Comparison of ENCODE assay signal across 8 mouse cellular contexts in the genomic region with DNA sequence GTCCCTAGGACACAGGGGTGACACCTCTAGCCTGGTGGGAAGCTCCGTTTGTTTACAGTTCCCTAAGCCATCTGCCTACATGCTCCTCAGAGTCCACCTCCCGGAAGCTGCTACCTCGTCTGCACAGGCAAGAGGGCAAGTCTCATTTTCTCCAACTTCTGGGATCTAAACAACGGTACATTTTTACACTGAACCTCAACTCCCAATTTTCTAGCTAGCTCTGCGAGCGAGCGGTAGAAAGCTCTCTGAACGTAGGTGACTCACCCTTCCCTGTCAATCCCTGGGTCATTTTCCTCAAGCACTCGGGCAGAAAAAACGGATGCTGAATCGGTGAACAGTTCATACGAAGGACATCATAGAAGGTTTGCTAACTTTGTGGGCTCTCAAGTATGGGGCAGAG.
DNase-seq lines count a peak whose midpoint lies in the region; ATAC-seq and TF ChIP-seq lines count a peak whose summit lies in the region.

No protein-coding gene starts in this region.

- WGBS in forebrain, embryonic 14.5 days, result 34% methylated on average over 12 of the region's 12 CpGs
- WGBS in liver, embryonic 16.5 days (ENCODE audit: insufficient replicate concordance), result 60% methylated on average over 12 of the region's 12 CpGs

- peak overlapping the region; percentile 31 for H3K4me3 ChIP-seq in left cerebral cortex, adult 2 months
- H3K4me3 ChIP-seq in forebrain, embryonic 14.5 days (ENCODE audit: low read depth, low read length), result no peak overlapping the region
- no peak overlapping the region for H3K4me3 ChIP-seq in liver, embryonic 16.5 days (ENCODE audit: low read depth, low read length)

- H3K9ac ChIP-seq in forebrain, embryonic 14.5 days (ENCODE audit: low read length), result no peak overlapping the region
- no peak overlapping the region for H3K9ac ChIP-seq in liver, embryonic 16.5 days (ENCODE audit: low read depth, low read length)

- peak overlapping the region; percentile 31 for H3K4me2 ChIP-seq in forebrain, embryonic 14.5 days (ENCODE audit: low read length)
- no peak overlapping the region for H3K4me2 ChIP-seq in liver, embryonic 16.5 days (ENCODE audit: low read depth, low read length)

- H3K4me1 ChIP-seq in forebrain, embryonic 14.5 days (ENCODE audit: control insufficient read depth, insufficient read depth, low read length), result peaks cover 11% of the 10 kb centered on the region
- H3K4me1 ChIP-seq in liver, embryonic 16.5 days (ENCODE audit: control insufficient read depth, low read depth, low read length), result peaks cover 11% of the 10 kb centered on the region

- no peaks in the 10 kb centered on the region for H3K36me3 ChIP-seq in forebrain, embryonic 14.5 days (ENCODE audit: control insufficient read depth, insufficient read depth, low read length)
- no peaks in the 10 kb centered on the region for H3K36me3 ChIP-seq in liver, embryonic 16.5 days (ENCODE audit: control insufficient read depth, insufficient read depth)

- TF ChIP-seq CTCF in left cerebral cortex, adult 2 months (IDR thresholded peaks at IDR 0.05), result no peak

- ATAC-seq in forebrain, embryonic 14.5 days, result no peak
- ATAC-seq in liver, embryonic 16.5 days (ENCODE audit: low read depth), result no peak
- ATAC-seq in erythroid progenitor cell, adult 5-6 weeks (replicated peaks; ENCODE audit: low FRiP score, poor library complexity, severe bottlenecking), result no peak

- peaks cover 12% of the 10 kb centered on the region; the same call in 1 of the 2 replicates for H3K27me3 ChIP-seq in forebrain, embryonic 14.5 days (replicated peaks; ENCODE audit: control insufficient read depth, insufficient read depth, low read length)
- H3K27me3 ChIP-seq in liver, embryonic 16.5 days (ENCODE audit: control insufficient read depth, insufficient read depth, low read depth, low read length), result no peaks in the 10 kb centered on the region

- no peak for DNase-seq in left cerebral cortex, adult 2 months (ENCODE audit: extremely low spot score in 1 of 2, low spot score in 2 of 2)
- DNase-seq in left cerebral cortex, adult 11 months (ENCODE audit: low spot score), result no peak
- peak; percentile 21 to 48 for DNase-seq in cerebellum, adult 18-20 months
- no peak for DNase-seq in forebrain, embryonic 14.5 days (ENCODE audit: low spot score)
- DNase-seq in left cerebral cortex, adult 9 months (ENCODE audit: low spot score in 2 of 2), result no peak
- DNase-seq in thymus, adult 18-20 months, result no peak

- no peaks in the 10 kb centered on the region for H3K9me3 ChIP-seq in forebrain, embryonic 14.5 days (replicated peaks; ENCODE audit: control insufficient read depth, low read length)
- H3K9me3 ChIP-seq in liver, embryonic 16.5 days (replicated peaks; ENCODE audit: control insufficient read depth, low read length), result no peaks in the 10 kb centered on the region

- peak overlapping the region; percentile 77 for H3K27ac ChIP-seq in left cerebral cortex, adult 2 months
- 0 out of 2 replicates have a peak overlapping the region, but pooled peaks have one; percentile 9 for H3K27ac ChIP-seq in forebrain, embryonic 14.5 days (ENCODE audit: low read depth, low read length)
- 0 out of 2 replicates have a peak overlapping the region, but pooled peaks have one; percentile 4 for H3K27ac ChIP-seq in liver, embryonic 16.5 days (ENCODE audit: low read length)

- intact Hi-C loops in left cerebral cortex, adult 2 months (cut with DNase I), result no loop called here

Comparison
In these comparisons a context has a peak if more than half of its experiments do, and no peak if none do; other contexts are left out.
1. DNase-seq: peak in cerebellum, adult 18-20 months (2 of 2); none in left cerebral cortex, adult 2 months (0 of 2), left cerebral cortex, adult 11 months (single experiment), forebrain, embryonic 14.5 days (single experiment), left cerebral cortex, adult 9 months (0 of 2) and thymus, adult 18-20 months (0 of 2).
2. H3K27ac ChIP-seq: peak in every context shown above with its lines; median percentile 77 in left cerebral cortex, adult 2 months; 9 in forebrain, embryonic 14.5 days; 4 in liver, embryonic 16.5 days.